Mouse (Mus musculus): ENCODE data around the gene Tmtc4.

DNA sequence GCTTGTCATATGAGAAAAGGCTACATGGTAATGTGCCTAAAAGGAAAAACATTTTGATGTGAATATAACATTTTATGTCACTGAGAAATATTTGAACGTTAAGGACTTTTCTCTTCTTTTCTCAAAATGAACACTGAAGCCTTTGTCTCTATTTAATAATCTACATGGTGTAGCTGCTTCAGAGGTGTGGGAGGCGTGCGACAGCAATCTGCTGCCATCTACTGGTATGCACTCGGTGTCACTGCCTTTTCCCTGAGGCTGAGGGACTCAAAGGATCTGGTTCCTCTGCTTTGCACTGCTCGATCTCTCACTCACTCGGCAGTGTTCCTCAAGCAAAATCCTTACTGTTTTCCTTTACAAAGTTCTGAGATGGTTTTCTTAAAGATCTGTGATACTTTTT, 107.7 kb downstream of the Tmtc4 start:
- TF ChIP-seq CTCF (IDR thresholded peaks at IDR 0.05) (peak; percentile 100; the same call in 1 of the 2 replicates), POLR2A (IDR thresholded peaks at IDR 0.05; ENCODE audit: insufficient read depth, low read depth, low read length) (no peak), EP300 (IDR thresholded peaks at IDR 0.05; ENCODE audit: insufficient read depth, low read depth, low read length) (peak; percentile 93)

Data from heart, adult 2 months (tissue).